Mouse (Mus musculus) intestine, embryonic 14.5 days (tissue): ENCODE results near the gene Lhpp. TPM values are rescaled to one million over a fixed set of nuclear protein-coding genes. Genes with fewer than 3 reads are reported as not detected.
A peak's percentile ranks its signal among the peaks of the same experiment; 100 is the strongest.

Experiments used
- ATAC-seq: fragments of 200-750 bp; cut with Nextera tagmentation; replicated peaks from 2 replicates; pipeline ENCODE4 v1.8.0; 2017; ENCODE audit warnings: low read depth, moderate number of reproducible peaks, moderate TSS enrichment, moderate library complexity; ENCODE audit not compliant: low FRiP score, low TSS enrichment
- DNase-seq: peaks from one replicate; pipeline ENCODE4 v3.0.0-alpha.2; 2018; ENCODE audit warnings: low spot score
- H3K27ac ChIP-seq: fragments of 300-500 bp; sonication (generic); 2 replicates; pipeline ENCODE4 v1.5.1; 2014; ENCODE audit warnings: low read depth, mild to moderate bottlenecking, control low read depth
- H3K27me3 ChIP-seq: fragments of 300-500 bp; sonication (generic); replicated peaks from 2 replicates; pipeline ENCODE4 v1.6.1; 2014; ENCODE audit warnings: low read length, control low read depth; ENCODE audit not compliant: control insufficient read depth, insufficient read depth
- H3K36me3 ChIP-seq: fragments of 300-500 bp; sonication (generic); 2 replicates; pipeline ENCODE4 v1.6.1; 2014; ENCODE audit warnings: low read length, control low read depth; ENCODE audit not compliant: control insufficient read depth, insufficient read depth
- H3K4me1 ChIP-seq: fragments of 300-500 bp; sonication (generic); replicated peaks from 2 replicates; pipeline ENCODE4 v1.6.1; 2014; ENCODE audit warnings: low read length, control low read depth, mixed read lengths; ENCODE audit not compliant: control insufficient read depth, insufficient read depth
- H3K4me2 ChIP-seq: fragments of 300-500 bp; sonication (generic); 2 replicates; pipeline ENCODE4 v1.6.1; 2014; ENCODE audit warnings: low read length
- H3K4me3 ChIP-seq: fragments of 300-500 bp; sonication (generic); 2 replicates; pipeline ENCODE4 v1.5.1; 2014; ENCODE audit warnings: low read depth, low read length, control low read depth, mixed read lengths
- H3K9ac ChIP-seq: fragments of 300-500 bp; sonication (generic); 2 replicates; pipeline ENCODE4 v1.6.1; 2014; ENCODE audit warnings: mild to moderate bottlenecking, low read length
- H3K9me3 ChIP-seq: fragments of 300-500 bp; sonication (generic); 2 replicates; pipeline ENCODE4 v1.6.1; 2016; ENCODE audit warnings: low read length, control low read depth; ENCODE audit not compliant: control insufficient read depth
- WGBS: fragments of 180-500 bp; shearing (Covaris S2); extraction: QIAGEN DNeasy Blood & Tissue Kit; methylation state at CpG from one replicate; pipeline ENCODE4 v1.1.7; 2014; 5-methylcytosine and 5-hydroxymethylcytosine counted together
- polyA plus RNA-seq: library from polyadenylated mRNA; unstranded; fragments of >200 nt; fragmentation: Nextera tagmentation; extraction: Ambion mirVana; gene quantifications from 2 replicates; pipeline ENCODE4 v1.2.1, GENCODE M21; 2014

Gene Lhpp
- polyA plus RNA-seq, 1 experiment from 2014 or later: 39.8 TPM

GRCm38 (mm10) chr7:132670863-132671165 is 60.4 kb downstream of the Lhpp start:
- no peak for ATAC-seq
- H3K9me3 ChIP-seq: no peaks in the 10 kb centered on the region
- no peak overlapping the region for H3K9ac ChIP-seq
- H3K4me3 ChIP-seq: no peak overlapping the region
- no peaks in the 10 kb centered on the region for H3K27me3 ChIP-seq
- H3K36me3 ChIP-seq: no peaks in the 10 kb centered on the region
- no peak overlapping the region for H3K27ac ChIP-seq
- no peak for DNase-seq
- no peak overlapping the region for H3K4me2 ChIP-seq
- peaks cover 8% of the 10 kb centered on the region for H3K4me1 ChIP-seq
- 93% methylated on average over 3 of the region's 3 CpGs for WGBS

GRCm38 (mm10) chr7:132672481-132672959 is 62.1 kb downstream of the Lhpp start:
- WGBS: 59% methylated on average over 7 of the region's 7 CpGs
- no peak overlapping the region for H3K27ac ChIP-seq
- H3K9me3 ChIP-seq: no peaks in the 10 kb centered on the region
- ATAC-seq (no peak), DNase-seq (no peak)
- no peak overlapping the region for H3K9ac ChIP-seq
- H3K4me1 ChIP-seq: peaks cover 8% of the 10 kb centered on the region
- H3K27me3 ChIP-seq: no peaks in the 10 kb centered on the region
- no peak overlapping the region for H3K4me3 ChIP-seq
- H3K36me3 ChIP-seq: no peaks in the 10 kb centered on the region
- no peak overlapping the region for H3K4me2 ChIP-seq

GRCm38 (mm10) chr7:132673931-132674755 is 63.7 kb downstream of the Lhpp start:
- Histone ChIP-seq H3K27ac (no peak overlapping the region), H3K9me3 (no peaks in the 10 kb centered on the region), H3K4me2 (no peak overlapping the region), H3K36me3 (no peaks in the 10 kb centered on the region), H3K27me3 (no peaks in the 10 kb centered on the region), H3K4me3 (no peak overlapping the region), H3K9ac (no peak overlapping the region), H3K4me1 (peaks cover 8% of the 10 kb centered on the region)
- ATAC-seq: 0 out of 2 replicates have a peak, but pooled peaks have one; percentile 22
- 54% methylated on average over 17 of the region's 17 CpGs for WGBS
- no peak for DNase-seq

DNA sequence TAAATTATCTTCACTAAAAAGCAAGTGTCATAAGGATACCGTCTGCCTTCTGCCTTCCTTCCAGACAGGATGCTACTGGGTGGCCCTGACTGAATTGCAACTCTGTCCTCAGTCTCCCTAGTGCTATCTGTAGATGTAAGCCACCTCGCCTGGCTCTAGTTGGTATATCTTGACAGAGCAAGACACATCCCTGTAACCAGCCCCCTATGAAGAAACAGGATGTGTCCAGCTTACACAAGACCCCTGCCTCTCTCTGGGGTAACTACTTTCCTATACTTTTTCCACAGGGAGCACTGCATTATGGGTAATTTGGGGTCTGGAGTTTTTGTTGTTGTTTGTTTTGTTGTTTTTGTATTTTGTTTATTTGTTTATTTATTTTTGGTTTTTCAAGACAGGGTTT is 65.5 kb downstream of the Lhpp start:
- Histone ChIP-seq H3K9ac (no peak overlapping the region), H3K9me3 (no peaks in the 10 kb centered on the region), H3K4me2 (no peak overlapping the region), H3K36me3 (no peaks in the 10 kb centered on the region), H3K27me3 (no peaks in the 10 kb centered on the region), H3K4me1 (peaks cover 8% of the 10 kb centered on the region), H3K4me3 (no peak overlapping the region), H3K27ac (no peak overlapping the region)
- WGBS: 86% methylated on average over 2 of the region's 2 CpGs
- no peak; the same call in 1 of the 2 replicates for ATAC-seq
- no peak for DNase-seq

GRCm38 (mm10) chr7:132679117-132679516 is 68.7 kb downstream of the Lhpp start:
- Histone ChIP-seq H3K4me2 (no peak overlapping the region), H3K4me1 (no peaks in the 10 kb centered on the region), H3K9ac (no peak overlapping the region), H3K9me3 (no peaks in the 10 kb centered on the region), H3K27me3 (no peaks in the 10 kb centered on the region), H3K27ac (no peak overlapping the region), H3K36me3 (no peaks in the 10 kb centered on the region), H3K4me3 (no peak overlapping the region)
- ATAC-seq (no peak), DNase-seq (no peak)
- 53% methylated on average over 4 of the region's 4 CpGs for WGBS

DNA sequence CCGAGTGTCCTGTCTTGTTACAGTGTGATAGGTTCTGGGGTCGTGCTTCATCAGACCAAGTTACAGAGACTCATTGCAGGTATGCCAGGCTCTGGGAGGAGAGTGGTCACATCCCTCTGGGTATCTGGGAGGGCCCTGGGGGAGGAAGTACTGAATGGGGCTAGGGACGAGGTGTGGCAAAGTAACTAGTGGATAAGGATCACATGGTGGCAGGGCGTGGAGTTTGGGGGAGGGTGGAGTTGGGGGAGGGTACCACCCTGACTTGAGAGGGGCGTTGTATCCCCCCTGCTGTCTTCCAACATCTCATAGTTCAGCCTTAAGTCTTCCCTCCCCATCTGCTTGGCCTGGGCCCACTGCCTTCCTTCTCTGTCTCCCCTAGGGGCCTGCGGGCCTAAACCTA is 69.1 kb downstream of the Lhpp start:
- ATAC-seq (no peak), DNase-seq (no peak)
- no peak overlapping the region for H3K9ac ChIP-seq
- H3K4me2 ChIP-seq: no peak overlapping the region
- no peaks in the 10 kb centered on the region for H3K9me3 ChIP-seq
- H3K27ac ChIP-seq: no peak overlapping the region
- H3K4me1 ChIP-seq: no peaks in the 10 kb centered on the region
- 78% methylated on average over 6 of the region's 6 CpGs for WGBS
- H3K36me3 ChIP-seq: no peaks in the 10 kb centered on the region
- H3K4me3 ChIP-seq: no peak overlapping the region
- no peaks in the 10 kb centered on the region for H3K27me3 ChIP-seq

GRCm38 (mm10) chr7:132681296-132681695 is 70.9 kb downstream of the Lhpp start:
- Histone ChIP-seq H3K4me3 (no peak overlapping the region), H3K4me2 (no peak overlapping the region), H3K4me1 (no peaks in the 10 kb centered on the region), H3K36me3 (no peaks in the 10 kb centered on the region), H3K9me3 (no peaks in the 10 kb centered on the region), H3K27me3 (no peaks in the 10 kb centered on the region), H3K27ac (no peak overlapping the region), H3K9ac (no peak overlapping the region)
- no peak for DNase-seq
- 85% methylated on average over 11 of the region's 11 CpGs for WGBS
- ATAC-seq: no peak

- ATAC-seq (no peak), DNase-seq (no peak)
- Histone ChIP-seq H3K27ac (no peak overlapping the region), H3K9me3 (no peaks in the 10 kb centered on the region), H3K27me3 (no peaks in the 10 kb centered on the region), H3K36me3 (no peaks in the 10 kb centered on the region), H3K4me1 (no peaks in the 10 kb centered on the region), H3K4me3 (no peak overlapping the region), H3K9ac (no peak overlapping the region), H3K4me2 (no peak overlapping the region)
- WGBS: 61% methylated on average over 1 of the region's 1 CpGs
These were observed 71.4 kb downstream of the Lhpp start for GRCm38 (mm10) chr7:132681831-132682230.

DNA sequence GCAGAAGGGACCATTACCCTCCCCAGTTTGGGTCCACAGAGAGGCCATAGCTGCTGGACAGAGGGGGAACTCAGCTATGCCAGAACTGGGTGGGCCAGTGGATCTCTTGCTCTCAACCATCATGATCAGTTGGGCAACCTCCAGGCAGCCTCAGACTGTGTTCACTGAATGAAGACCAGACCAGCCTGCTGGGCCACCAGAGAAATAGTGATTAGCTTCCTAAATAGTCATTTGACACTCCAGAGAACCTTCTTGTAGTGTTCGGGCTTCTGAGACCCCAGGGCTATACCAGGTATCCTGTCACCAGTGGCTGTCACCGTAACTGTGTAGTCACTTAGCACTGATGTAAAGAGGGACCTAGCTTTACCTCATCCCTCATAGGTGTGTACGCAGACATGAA is 71.9 kb downstream of the Lhpp start:
- no peaks in the 10 kb centered on the region for H3K9me3 ChIP-seq
- no peaks in the 10 kb centered on the region for H3K36me3 ChIP-seq
- no peak for ATAC-seq
- WGBS: 89% methylated on average over 3 of the region's 3 CpGs
- H3K4me3 ChIP-seq: no peak overlapping the region
- no peak overlapping the region for H3K27ac ChIP-seq
- H3K27me3 ChIP-seq: no peaks in the 10 kb centered on the region
- H3K4me1 ChIP-seq: peaks cover under 1% of the 10 kb centered on the region; the same call in 1 of the 2 replicates
- DNase-seq: no peak
- H3K9ac ChIP-seq: no peak overlapping the region
- no peak overlapping the region for H3K4me2 ChIP-seq
